Mouse (Mus musculus) brain, embryonic 14.5 days (tissue): ENCODE data around the gene Lsamp. TPM values are rescaled to one million over a fixed set of nuclear protein-coding genes. Genes with fewer than 3 reads are reported as not detected.
A peak's percentile ranks its signal among the peaks of the same experiment; 100 is the strongest.

ENCODE experiments used
- DNase-seq: peaks from one replicate; pipeline ENCODE4 v3.0.0-alpha.2; 2011; ENCODE audit warnings: low read depth
- CTCF ChIP-seq: fragments of 200-500 bp; IDR thresholded peaks from 2 replicates; pipeline ENCODE4 v1.5.1; 2012; ENCODE audit warnings: inconsistent platforms, mild to moderate bottlenecking, moderate library complexity, borderline replicate concordance; ENCODE audit not compliant: insufficient read depth, insufficient read length; ENCODE audit errors: extremely low read depth
- POLR2A ChIP-seq: fragments of 200-500 bp; IDR thresholded peaks from 2 replicates; pipeline ENCODE4 v1.6.1; 2012; ENCODE audit warnings: mild to moderate bottlenecking, inconsistent platforms, borderline replicate concordance; ENCODE audit not compliant: poor library complexity, insufficient read depth, insufficient read length, severe bottlenecking; ENCODE audit errors: extremely low read depth
- polyA plus RNA-seq: library from polyadenylated mRNA; depleted of rRNA; stranded (reverse); fragments of >200 nt; gene quantifications from 2 replicates; pipeline ENCODE4 v1.2.3, GENCODE M21; 2012; rRNA removed

Gene Lsamp
- polyA plus RNA-seq: 20.8 and 45.1 TPM in 2 replicates

DNA sequence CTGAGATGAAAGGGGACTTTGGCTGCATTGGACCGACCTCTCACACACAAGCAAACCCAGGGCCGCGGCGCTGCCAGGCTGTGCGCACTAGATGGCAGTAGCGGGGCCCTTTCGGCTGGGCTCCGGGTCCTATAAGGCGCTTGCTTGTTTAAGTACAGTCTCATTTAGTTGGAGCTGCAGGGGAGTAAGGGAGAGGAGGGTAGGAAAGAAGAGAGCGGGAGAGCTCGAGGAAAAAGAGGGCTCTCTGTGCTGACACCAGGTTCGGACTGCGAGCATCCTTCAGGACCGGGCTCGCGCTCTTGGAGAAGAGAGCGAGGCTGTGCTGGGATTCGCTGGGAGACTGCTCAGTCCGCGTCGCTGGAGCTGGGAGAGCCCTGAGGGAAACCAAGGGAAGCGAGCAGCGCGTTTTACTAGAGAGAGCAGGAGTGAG lies at the start of gene Lsamp:
Gene Lsamp, plus strand, starts transcription at position 157 of the 430 bp plus-strand sequence.
- DNase-seq: peak; percentile 96
- TF ChIP-seq CTCF: peak; percentile 92
- TF ChIP-seq POLR2A: no peak

DNA sequence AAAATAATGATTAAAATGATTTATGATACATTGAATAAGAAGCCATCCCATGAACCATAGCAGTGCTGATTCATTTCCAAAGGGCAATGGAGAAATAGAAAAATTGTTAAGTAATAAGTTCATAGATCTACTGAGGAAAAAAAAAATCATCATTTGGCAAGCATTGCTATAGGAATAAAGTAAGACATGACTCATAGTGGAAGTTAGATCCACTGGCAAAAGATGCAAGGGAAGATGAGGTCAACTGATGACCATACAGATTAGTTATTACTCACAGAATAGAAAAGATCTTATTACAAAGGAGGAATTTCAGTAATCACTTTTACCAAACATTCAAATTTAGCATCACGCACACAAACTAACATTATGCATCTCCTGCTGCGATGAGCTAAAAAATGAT lies 26.5 kb upstream of the Lsamp start:
- no peak for DNase-seq
- TF ChIP-seq POLR2A (no peak), CTCF (no peak)

DNA sequence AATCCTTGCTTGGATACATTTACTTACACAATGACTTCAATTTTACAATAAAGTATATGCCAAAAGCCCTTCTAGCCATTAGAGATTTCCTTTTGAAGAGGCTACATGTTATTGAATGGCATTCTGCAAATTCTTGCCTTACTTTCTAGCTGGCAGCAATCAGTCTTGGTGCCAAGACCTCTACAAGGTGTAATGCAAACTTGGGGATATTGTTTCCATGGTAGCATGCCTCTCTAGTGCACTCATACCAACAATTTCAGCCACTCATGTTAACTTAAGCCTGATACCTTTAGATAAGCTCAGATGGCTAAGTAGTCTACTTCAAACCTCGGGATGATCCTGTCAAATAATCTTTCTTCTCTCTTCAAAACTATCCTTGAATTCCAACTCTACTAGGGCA lies 11.4 kb upstream of the Lsamp start:
- TF ChIP-seq POLR2A: no peak
- no peak for TF ChIP-seq CTCF
- DNase-seq: no peak

DNA sequence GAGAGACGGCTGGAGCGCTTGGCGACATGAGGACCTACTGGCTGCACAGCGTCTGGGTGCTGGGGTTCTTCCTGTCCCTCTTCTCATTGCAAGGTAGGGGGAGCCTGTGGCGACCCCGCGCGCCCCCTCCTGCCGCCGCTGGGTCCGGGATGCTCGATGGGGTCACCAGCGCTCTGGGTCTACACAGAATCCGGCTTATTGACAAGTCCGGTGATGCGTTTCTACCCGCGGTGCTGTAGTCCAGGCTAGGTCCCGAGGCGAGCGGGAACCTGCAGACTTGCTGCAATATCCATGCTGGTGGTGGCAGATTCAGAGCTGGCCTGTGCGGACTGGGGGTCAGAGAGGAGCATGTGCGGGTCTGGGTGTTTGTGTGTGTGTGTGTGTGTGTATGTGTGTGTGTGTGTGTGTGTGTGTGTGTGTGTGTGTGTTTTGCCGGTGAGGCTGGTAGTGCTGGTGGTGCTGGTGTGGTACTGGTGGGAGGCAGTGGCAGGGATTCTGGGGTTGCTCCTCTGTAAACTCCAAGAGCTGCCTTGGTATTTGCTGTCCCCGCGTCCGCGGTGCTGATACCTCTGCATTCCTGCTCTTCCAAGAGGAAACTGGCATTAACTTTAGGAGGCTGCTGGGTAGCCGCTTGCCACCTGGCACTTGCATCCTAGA lies 602 bp downstream of the Lsamp start:
- peak; percentile 69 for DNase-seq
- TF ChIP-seq POLR2A: no peak
- TF ChIP-seq CTCF: no peak

DNA sequence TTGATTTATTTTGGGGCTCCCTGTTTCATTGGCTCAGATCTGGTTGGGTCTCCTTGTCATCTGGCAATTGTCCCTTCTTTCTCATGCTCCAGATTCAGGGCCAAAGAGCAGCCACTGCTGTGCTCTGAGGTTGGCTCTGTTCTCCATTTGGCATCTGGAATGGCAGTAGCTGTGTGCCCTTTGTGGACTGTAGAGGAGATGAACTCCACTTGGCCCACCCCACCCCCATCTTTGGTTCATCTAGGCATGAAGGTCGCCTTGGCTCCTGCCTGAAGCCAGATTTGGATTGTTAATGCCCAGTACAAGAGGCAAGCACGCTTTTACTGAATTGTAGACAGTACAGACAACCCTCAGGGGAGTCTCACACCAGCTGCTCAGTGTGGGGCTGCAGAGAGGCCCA lies 4.3 kb downstream of the Lsamp start:
- no peak for TF ChIP-seq POLR2A
- no peak for TF ChIP-seq CTCF
- no peak for DNase-seq

DNA sequence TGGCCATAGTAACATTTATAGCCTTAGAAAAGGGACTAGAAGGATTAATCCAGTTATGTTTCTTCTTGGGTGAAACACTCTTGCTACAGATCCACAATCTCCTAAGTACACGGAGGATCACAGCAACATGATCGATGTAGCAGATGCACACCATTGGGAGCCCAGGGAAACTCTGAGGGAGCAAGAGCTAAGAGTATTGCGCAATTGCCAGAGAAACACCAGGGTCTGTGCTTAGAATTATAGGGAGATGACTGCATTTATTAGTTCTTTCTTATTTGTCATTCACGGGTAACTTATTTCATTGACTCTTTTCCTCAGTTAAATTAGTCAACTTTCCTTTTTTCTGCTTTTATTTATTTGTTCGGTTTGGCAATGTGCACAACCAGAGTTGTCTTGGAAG lies 10.7 kb downstream of the Lsamp start:
- TF ChIP-seq POLR2A: no peak
- no peak for TF ChIP-seq CTCF
- DNase-seq: no peak

DNA sequence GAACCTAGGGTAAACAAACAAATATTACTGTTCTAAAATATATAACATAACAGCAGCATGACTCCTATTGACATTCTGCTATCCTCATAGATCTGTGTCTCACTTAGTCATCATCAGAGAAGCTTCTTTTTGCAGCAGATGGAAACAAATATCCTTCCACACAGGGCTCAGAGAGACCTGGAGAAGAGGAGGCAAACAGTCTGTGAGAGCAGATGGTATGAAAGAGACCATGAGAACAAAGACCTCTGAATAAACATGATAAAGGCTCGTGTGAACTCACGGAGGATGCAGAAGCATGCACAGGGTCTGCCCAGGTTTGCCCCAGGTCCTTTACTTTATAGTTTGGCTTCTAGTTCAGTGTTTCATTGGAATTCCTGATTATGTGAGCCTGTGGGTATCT lies 24.6 kb downstream of the Lsamp start:
- no peak for DNase-seq
- TF ChIP-seq POLR2A: no peak
- TF ChIP-seq CTCF: no peak

DNA sequence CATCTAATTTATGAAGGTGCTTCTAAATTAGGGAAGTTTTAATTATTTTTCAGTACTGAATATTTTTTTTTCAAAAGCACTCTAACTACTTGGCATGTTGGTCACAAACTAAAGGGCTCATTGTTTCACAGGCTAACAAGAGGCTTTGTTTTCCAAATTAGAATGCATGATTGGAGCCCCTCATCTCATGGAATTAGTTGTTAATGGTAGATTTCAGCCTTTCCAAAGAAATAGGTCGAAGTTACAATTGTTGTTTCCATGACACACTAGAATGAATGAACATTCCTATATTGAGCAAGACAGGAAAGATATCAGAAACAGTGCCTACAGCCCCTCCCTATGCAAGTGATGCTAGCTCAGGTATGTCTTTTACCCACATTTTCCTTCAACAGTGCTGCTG lies 26.9 kb downstream of the Lsamp start:
- DNase-seq: no peak
- TF ChIP-seq POLR2A: no peak

DNA sequence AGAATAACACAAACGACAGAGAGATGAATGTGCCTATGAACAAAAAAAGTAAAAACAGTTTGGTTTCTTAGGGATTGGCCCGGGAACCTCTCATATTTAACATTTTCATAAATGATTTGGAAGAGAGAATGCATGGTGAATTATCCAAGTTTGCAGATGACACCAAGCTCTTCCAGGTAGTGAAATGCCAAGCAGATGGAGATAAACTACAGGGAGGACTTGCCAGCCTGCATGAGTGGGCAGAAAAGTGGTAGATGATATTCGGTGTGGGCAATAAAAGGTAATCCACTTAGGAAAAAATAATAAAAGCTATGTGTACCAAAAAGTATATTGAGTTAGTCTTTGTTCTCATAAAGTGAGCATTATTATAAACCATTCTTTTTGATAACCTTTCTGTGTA lies 38.5 kb downstream of the Lsamp start:
- DNase-seq: no peak
- TF ChIP-seq CTCF: no peak
- TF ChIP-seq POLR2A: no peak

DNA sequence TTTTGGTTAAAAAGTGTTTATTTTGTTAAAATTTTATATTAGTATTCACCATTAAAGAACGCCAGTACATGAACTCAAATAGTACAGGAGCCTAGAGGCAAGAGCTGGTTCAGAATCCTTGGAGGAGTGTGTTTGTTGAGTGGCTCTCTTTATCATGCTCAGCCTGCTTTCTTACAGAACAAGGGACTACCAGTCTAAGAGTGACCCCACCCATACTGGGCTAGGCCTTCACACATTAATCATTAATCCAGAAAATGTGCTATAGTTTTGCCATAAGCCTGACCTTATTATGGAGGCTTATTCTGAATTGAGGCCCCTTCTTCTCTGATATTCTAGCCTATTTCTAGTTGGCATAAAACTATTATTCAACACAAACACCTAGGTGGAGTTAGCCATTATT lies 52.6 kb downstream of the Lsamp start:
- no peak for DNase-seq
- TF ChIP-seq POLR2A (no peak), CTCF (no peak)

DNA sequence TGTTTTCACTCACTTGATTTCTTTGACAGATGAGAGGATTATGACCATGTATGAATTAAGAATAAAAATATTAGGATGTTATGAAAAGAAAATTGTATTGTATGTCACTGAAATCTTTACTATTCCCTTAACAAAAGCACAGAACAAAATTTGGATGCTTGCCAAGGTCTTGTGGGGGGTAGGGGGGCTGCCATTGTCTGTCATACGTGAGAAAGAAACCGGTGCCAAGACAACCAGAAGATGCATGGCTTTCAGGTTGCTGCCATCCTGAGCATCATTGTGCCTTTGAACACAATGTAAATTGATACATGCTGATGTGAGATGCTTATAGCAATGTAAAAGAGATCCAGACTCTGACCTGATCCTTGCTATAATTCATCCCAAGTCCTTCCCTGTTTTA lies 75.4 kb downstream of the Lsamp start:
- no peak for TF ChIP-seq CTCF
- TF ChIP-seq POLR2A: no peak
- peak; percentile 64 for DNase-seq

DNA sequence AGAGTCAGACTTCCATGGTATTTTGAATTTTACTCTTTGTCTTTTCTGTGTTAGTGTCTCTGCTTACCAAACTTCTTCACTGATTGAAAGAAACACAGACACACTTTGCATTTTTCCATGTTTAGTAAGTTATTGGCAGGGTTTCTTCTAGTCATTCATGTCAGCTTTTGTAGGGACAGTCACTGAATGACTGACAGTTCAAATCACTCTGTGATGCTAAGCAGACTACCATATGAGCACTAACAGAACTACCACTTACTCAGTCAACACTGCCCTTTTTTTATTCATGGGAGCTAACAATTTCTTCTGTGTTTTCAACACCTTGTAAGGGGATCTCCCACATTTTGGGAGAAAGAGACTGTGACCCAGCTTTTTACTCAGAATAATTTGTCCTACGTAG lies 75.8 kb downstream of the Lsamp start:
- no peak for TF ChIP-seq POLR2A
- peak; percentile 32 for DNase-seq

DNA sequence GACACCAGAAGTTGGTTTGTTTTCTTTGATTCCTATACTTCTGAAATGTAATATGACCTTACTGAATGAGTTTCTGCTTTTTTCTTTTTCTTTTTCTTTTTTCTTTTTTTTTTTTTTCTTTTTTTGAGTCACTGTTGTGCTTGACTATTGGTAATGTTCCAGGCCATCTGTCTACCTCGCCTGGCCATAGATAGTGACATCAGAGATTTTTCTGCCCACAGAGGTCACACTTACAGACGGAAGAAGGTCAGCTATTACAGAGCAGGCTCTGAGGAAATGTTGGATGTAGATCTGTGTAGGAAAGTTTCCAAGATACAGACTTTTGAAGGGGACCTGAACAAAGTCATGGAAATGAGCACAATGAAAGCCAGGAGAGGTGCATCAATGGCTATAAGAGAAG lies 76.3 kb downstream of the Lsamp start:
- no peak for TF ChIP-seq POLR2A
- TF ChIP-seq CTCF: no peak
- DNase-seq: no peak

DNA sequence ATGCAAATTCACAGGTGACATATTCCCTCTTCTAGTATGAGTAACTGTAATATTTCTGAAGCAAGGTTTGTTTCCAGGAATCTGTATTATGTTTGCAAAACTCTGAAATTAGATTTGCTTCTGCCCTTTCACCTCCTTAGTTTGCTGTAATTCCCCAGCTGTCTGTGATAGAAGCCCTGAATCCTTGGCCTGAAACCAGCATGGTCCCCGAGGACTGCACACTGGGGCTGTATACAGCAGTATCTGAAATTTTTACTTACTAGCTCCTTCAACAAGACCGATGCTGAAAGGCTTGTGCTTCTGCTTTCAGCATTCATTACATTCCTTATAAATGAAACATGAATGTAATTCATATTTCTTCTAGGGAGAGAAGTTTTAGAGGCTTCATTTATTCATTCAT lies 91.4 kb downstream of the Lsamp start:
- no peak for TF ChIP-seq CTCF
- no peak for TF ChIP-seq POLR2A
- DNase-seq: peak; percentile 29

DNA sequence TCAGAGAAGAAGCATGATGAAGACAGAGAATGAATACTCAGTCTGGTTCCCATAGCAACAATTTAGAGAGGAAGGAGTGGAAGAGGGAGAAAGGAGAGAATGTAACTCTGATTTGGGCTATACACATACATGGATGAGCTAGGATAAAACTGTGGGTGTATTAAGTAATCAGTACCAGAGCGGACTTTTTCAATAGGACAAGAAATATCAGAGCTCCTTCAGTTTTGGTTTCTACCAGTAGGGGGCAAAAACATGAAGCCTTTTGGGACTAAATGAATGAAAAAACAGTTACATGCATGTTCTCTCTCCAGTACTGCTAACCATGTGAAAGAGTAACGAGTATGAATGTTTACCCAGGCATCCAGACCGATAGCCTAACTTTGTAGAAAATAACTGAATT lies 96.1 kb downstream of the Lsamp start:
- peak; percentile 55 for DNase-seq
- TF ChIP-seq POLR2A (no peak), CTCF (no peak)
